In the genomic region with DNA sequence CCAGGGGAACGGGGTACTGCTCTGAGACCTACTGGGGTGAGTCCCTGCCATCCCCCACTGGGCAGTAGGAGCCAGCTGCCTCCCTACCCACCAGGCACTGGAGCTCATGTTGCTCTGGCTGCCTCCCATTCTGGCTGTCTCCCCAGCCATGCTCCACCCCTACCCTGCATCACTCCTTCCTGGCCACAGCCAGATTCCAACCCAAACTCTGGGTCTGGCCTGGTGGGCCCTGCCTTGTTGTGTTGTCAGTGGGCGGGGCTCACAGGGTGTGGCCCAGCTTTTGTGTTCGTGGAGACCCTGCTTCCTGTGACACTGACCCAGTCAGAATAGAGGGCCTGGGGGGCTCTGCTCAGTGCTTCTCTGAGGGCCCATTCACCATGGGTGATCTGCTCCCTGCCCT, we compare ENCODE assay signal across 12 mouse cellular contexts. TPM values are rescaled to one million over a fixed set of nuclear protein-coding genes. Genes with fewer than 3 reads are reported as not detected.
A peak's percentile ranks its signal among the peaks of the same experiment; 100 is the strongest.
DNase-seq lines count a peak whose midpoint lies in the region; ATAC-seq and TF ChIP-seq lines count a peak whose summit lies in the region.
"Had no signal": no experiment of that assay in that cellular context is flagged by ENCODE, and none has a peak within 500 bp of the region (broad histone marks: within the 10 kb centered on the region; RNA-seq: fewer than 3 reads in every experiment).

No protein-coding gene starts in this region.

- peaks cover 2% of the 10 kb centered on the region for H3K36me3 ChIP-seq in testis, adult 2 months (ENCODE audit: control insufficient read depth, insufficient read depth, low read length)
- peaks cover 86% of the 10 kb centered on the region for H3K36me3 ChIP-seq in liver, embryonic 12.5 days

- no peaks in the 10 kb centered on the region for H3K9me3 ChIP-seq in liver, embryonic 12.5 days (replicated peaks)
- H3K9me3 ChIP-seq: hindbrain, embryonic 10.5 days; limb, embryonic 12.5 days; megakaryocyte, embryonic 14.5 days had no signal

- peak; percentile 37; the same call in 1 of the 2 replicates for TF ChIP-seq POLR2A in testis, adult 2 months (IDR thresholded peaks at IDR 0.05; ENCODE audit: control insufficient read depth, low read depth, low read length)
- no peak; the same call in 1 of the 2 replicates for TF ChIP-seq POLR2A in embryonic fibroblast, embryonic 13.5 days (IDR thresholded peaks at IDR 0.05; ENCODE audit: low read depth, low read length)

- peak; percentile 97 for DNase-seq in heart, adult 11 months
- no peak for DNase-seq in heart, postnatal 36 days
- DNase-seq in testis, postnatal 10 days (ENCODE audit: low spot score), result no peak
- DNase-seq: thymus, postnatal 4 days had no signal

- H3K4me3 ChIP-seq in testis, adult 2 months (ENCODE audit: control insufficient read depth, low read depth, low read length), result peak overlapping the region; percentile 74
- H3K4me3 ChIP-seq in embryonic fibroblast, embryonic 13.5 days (ENCODE audit: insufficient read depth, low read length), result no peak overlapping the region
- no peak overlapping the region for H3K4me3 ChIP-seq in liver, embryonic 12.5 days
- H3K4me3 ChIP-seq: hindbrain, embryonic 10.5 days; limb, embryonic 12.5 days; megakaryocyte, embryonic 14.5 days had no signal

- TF ChIP-seq CTCF in testis, adult 2 months (IDR thresholded peaks at IDR 0.05; ENCODE audit: control insufficient read depth, insufficient read depth, insufficient replicate concordance, low read depth, low read length), result no peak
- no peak for TF ChIP-seq CTCF in embryonic fibroblast, embryonic 13.5 days (IDR thresholded peaks at IDR 0.05; ENCODE audit: borderline replicate concordance, insufficient read depth, low read length)

- no peak overlapping the region for H3K4me2 ChIP-seq in liver, embryonic 12.5 days
- H3K4me2 ChIP-seq: limb, embryonic 12.5 days had no signal

- H3K4me1 ChIP-seq in testis, adult 2 months (ENCODE audit: control insufficient read depth, insufficient read depth, low read length), result peaks cover 13% of the 10 kb centered on the region
- H3K4me1 ChIP-seq in embryonic fibroblast, embryonic 13.5 days (ENCODE audit: control insufficient read depth, insufficient read depth, low read length), result 0 out of 2 replicates have a peak, but pooled peaks cover 5% of the 10 kb centered on the region
- H3K4me1 ChIP-seq in liver, embryonic 12.5 days, result peaks cover 11% of the 10 kb centered on the region

- H3K27ac ChIP-seq in testis, adult 2 months (ENCODE audit: control insufficient read depth, insufficient read depth, low read depth, low read length), result peak overlapping the region; percentile 84
- H3K27ac ChIP-seq in embryonic fibroblast, embryonic 13.5 days (ENCODE audit: insufficient read depth, low read length), result 0 out of 2 replicates have a peak overlapping the region, but pooled peaks have one; percentile 23
- H3K27ac ChIP-seq in liver, embryonic 12.5 days, result no peak overlapping the region
- H3K27ac ChIP-seq: hindbrain, embryonic 10.5 days; limb, embryonic 12.5 days had no signal

- ATAC-seq in liver, embryonic 12.5 days, result no peak
- ATAC-seq in erythroblast, adult 5-6 weeks (replicated peaks; ENCODE audit: low FRiP score, poor library complexity, severe bottlenecking), result no peak

- no peaks in the 10 kb centered on the region for H3K27me3 ChIP-seq in testis, adult 2 months (ENCODE audit: control insufficient read depth, insufficient read depth, low read length)
- H3K27me3 ChIP-seq in liver, embryonic 12.5 days (replicated peaks), result no peaks in the 10 kb centered on the region
- H3K27me3 ChIP-seq: limb, embryonic 12.5 days; megakaryocyte, embryonic 14.5 days had no signal

- WGBS in liver, embryonic 12.5 days (ENCODE audit: insufficient replicate concordance), result 55% methylated on average over 3 of the region's 3 CpGs

- H3K9ac ChIP-seq in liver, embryonic 12.5 days, result no peak overlapping the region
- H3K9ac ChIP-seq: limb, embryonic 12.5 days had no signal

- intact Hi-C loops in heart, postnatal 36 days (cut with DNase I), result no loop called here

RNA-seq across cellular contexts. Expression of gene Git1, which starts 10.1 kb away (rescaled TPM):
- 10 to 100 TPM; 55.2 to 57.1 TPM for total RNA-seq in heart, postnatal 36 days (2021)
- 566 and 585 TPM in 2 replicates for polyA plus RNA-seq in testis, adult 2 months (2012; rRNA removed)
- polyA plus RNA-seq in embryonic fibroblast, embryonic 13.5 days (2011; ENCODE audit: insufficient read length, low read depth, missing spikeins), result 37.9 and 41.2 TPM in 2 replicates
- polyA plus RNA-seq in liver, embryonic 12.5 days (2016; fragmentation: Nextera tagmentation; extraction: Ambion mirVana), result 3.1 and 3.2 TPM in 2 replicates
- total RNA-seq in erythroblast, adult 5-6 weeks (2015; ENCODE audit: low replicate concordance), result 9.2 and 11.5 TPM in 2 replicates
- total RNA-seq in erythroblast, adult 5-6 weeks (2017; ENCODE audit: low replicate concordance), result 4.4 and 5.6 TPM in 2 replicates

RNA-seq across cellular contexts. Expression of gene Abhd15, which starts 11.4 kb away (rescaled TPM):
- 1 to 10 TPM; 2.3 to 3.1 TPM for total RNA-seq in heart, postnatal 36 days (2021)
- polyA plus RNA-seq in testis, adult 2 months (2012; rRNA removed), result 0.17 and 0.28 TPM in 2 replicates
- 0.37 and 1.0 TPM in 2 replicates for polyA plus RNA-seq in embryonic fibroblast, embryonic 13.5 days (2011; ENCODE audit: insufficient read length, low read depth, missing spikeins)
- polyA plus RNA-seq in liver, embryonic 12.5 days (2016; fragmentation: Nextera tagmentation; extraction: Ambion mirVana), result 3.0 and 3.6 TPM in 2 replicates
- total RNA-seq in erythroblast, adult 5-6 weeks (2015; ENCODE audit: low replicate concordance), result 2.9 TPM in 1 of 2 replicates, not detected in the other
- total RNA-seq in erythroblast, adult 5-6 weeks (2017; ENCODE audit: low replicate concordance), result 0.14 and 2.5 TPM in 2 replicates

RNA-seq across cellular contexts. Expression of gene Trp53i13, which starts 12.3 kb away (rescaled TPM):
- total RNA-seq in heart, postnatal 36 days (2021), result 1 to 10 TPM; 8.3 to 8.7 TPM
- 46.7 and 54.1 TPM in 2 replicates for polyA plus RNA-seq in testis, adult 2 months (2012; rRNA removed)
- polyA plus RNA-seq in embryonic fibroblast, embryonic 13.5 days (2011; ENCODE audit: insufficient read length, low read depth, missing spikeins), result 21.2 and 26.4 TPM in 2 replicates
- polyA plus RNA-seq in liver, embryonic 12.5 days (2016; fragmentation: Nextera tagmentation; extraction: Ambion mirVana), result 9.3 and 11.1 TPM in 2 replicates
- not detected in 2 replicates for total RNA-seq in erythroblast, adult 5-6 weeks (2015; ENCODE audit: low replicate concordance)
- total RNA-seq in erythroblast, adult 5-6 weeks (2017; ENCODE audit: low replicate concordance), result not detected in 2 replicates

RNA-seq across cellular contexts. Expression of gene Ankrd13b, which starts 14.0 kb away (rescaled TPM):
- 10 to 100 TPM in 1 of 2 experiments, 1 to 10 TPM in 1; 9.8 to 10.4 TPM for total RNA-seq in heart, postnatal 36 days (2021)
- 2.9 and 3.6 TPM in 2 replicates for polyA plus RNA-seq in testis, adult 2 months (2012; rRNA removed)
- polyA plus RNA-seq in embryonic fibroblast, embryonic 13.5 days (2011; ENCODE audit: insufficient read length, low read depth, missing spikeins), result 12.3 and 15.6 TPM in 2 replicates
- polyA plus RNA-seq in liver, embryonic 12.5 days (2016; fragmentation: Nextera tagmentation; extraction: Ambion mirVana), result 2.1 and 2.5 TPM in 2 replicates
- total RNA-seq in erythroblast, adult 5-6 weeks (2015; ENCODE audit: low replicate concordance), result 0.77 TPM in 1 of 2 replicates, not detected in the other
- 4.1 TPM in 1 of 2 replicates, not detected in the other for total RNA-seq in erythroblast, adult 5-6 weeks (2017; ENCODE audit: low replicate concordance)

RNA-seq across cellular contexts. Expression of gene Gm10392, which starts 15.5 kb away (rescaled TPM):
- not detected for total RNA-seq in heart, postnatal 36 days (2021)
- not detected in 2 replicates for polyA plus RNA-seq in testis, adult 2 months (2012; rRNA removed)
- not detected in 2 replicates for polyA plus RNA-seq in embryonic fibroblast, embryonic 13.5 days (2011; ENCODE audit: insufficient read length, low read depth, missing spikeins)
- 0.12 and 0.19 TPM in 2 replicates for polyA plus RNA-seq in liver, embryonic 12.5 days (2016; fragmentation: Nextera tagmentation; extraction: Ambion mirVana)
- total RNA-seq in erythroblast, adult 5-6 weeks (2015; ENCODE audit: low replicate concordance), result not detected in 2 replicates
- 0.09 TPM in 1 of 2 replicates, not detected in the other for total RNA-seq in erythroblast, adult 5-6 weeks (2017; ENCODE audit: low replicate concordance)
- polyA plus RNA-seq: limb, embryonic 12.5 days; neural tube, embryonic 14.5 days had no signal

Comparison
In these comparisons a context has a peak if more than half of its experiments do, and no peak if none do; other contexts are left out.
1. RNA of gene Git1, which starts 10.1 kb away (polyA plus RNA-seq): 566 to 585 TPM in testis, adult 2 months; 37.9 to 41.2 TPM in embryonic fibroblast, embryonic 13.5 days and 3.1 to 3.2 TPM in liver, embryonic 12.5 days; every median in the first group is over 10 times any median in the second.